Mouse (Mus musculus) kidney, adult 2 months (tissue): ENCODE measurements around the gene Apaf1. TPM values are rescaled to one million over a fixed set of nuclear protein-coding genes. Genes with fewer than 3 reads are reported as not detected.
A peak's percentile ranks its signal among the peaks of the same experiment; 100 is the strongest.

Experiments used
- DNase-seq: peaks from one replicate; pipeline ENCODE4 v3.0.0; 2021
- H3K27ac ChIP-seq: fragments of 200-500 bp; 2 replicates; pipeline ENCODE4 v1.5.1; 2012; ENCODE audit warnings: low read depth, low read length, control low read depth, inconsistent platforms; ENCODE audit not compliant: insufficient read depth
- H3K27me3 ChIP-seq: fragments of 200-500 bp; replicated peaks from 2 replicates; pipeline ENCODE4 v1.6.1; 2012; ENCODE audit warnings: mild to moderate bottlenecking, moderate library complexity, low read length, inconsistent platforms; ENCODE audit not compliant: control insufficient read depth, insufficient read depth
- H3K36me3 ChIP-seq: fragments of 200-500 bp; 2 replicates; pipeline ENCODE4 v1.6.1; 2012; ENCODE audit warnings: mild to moderate bottlenecking, moderate library complexity, low read length, inconsistent platforms; ENCODE audit not compliant: control insufficient read depth, insufficient read depth
- H3K4me1 ChIP-seq: fragments of 200-500 bp; 2 replicates; pipeline ENCODE4 v1.6.1; 2011; ENCODE audit warnings: low read length; ENCODE audit not compliant: control insufficient read depth, insufficient read depth
- H3K4me3 ChIP-seq: fragments of 200-500 bp; 2 replicates; pipeline ENCODE4 v1.5.1; 2011; ENCODE audit warnings: mild to moderate bottlenecking, low read depth, low read length, control low read depth; ENCODE audit not compliant: insufficient read depth
- CTCF ChIP-seq: fragments of 200-500 bp; conservative IDR thresholded peaks from 2 replicates; pipeline ENCODE4 v1.5.1; 2011; ENCODE audit warnings: low read depth, mild to moderate bottlenecking, control low read depth, low read length, moderate library complexity, mixed read lengths; ENCODE audit not compliant: insufficient read depth, insufficient read length
- POLR2A ChIP-seq: fragments of 200-500 bp; IDR thresholded peaks from one replicate; pipeline ENCODE4 v1.6.1; 2011; ENCODE audit warnings: low read depth, low read length, control low read depth
- WGBS: fragments of 180-500 bp; shearing (Covaris S2); methylation state at CpG from one replicate; pipeline ENCODE4 v1.1.7; 2018; 5-methylcytosine and 5-hydroxymethylcytosine counted together
- polyA plus RNA-seq: library from polyadenylated mRNA; depleted of rRNA; stranded (reverse); fragments of >200 nt; gene quantifications from 2 replicates; pipeline ENCODE4 v1.2.3, GENCODE M21; 2012

Apaf1 gene
- polyA plus RNA-seq, 1 experiment: 4.4 TPM

DNA sequence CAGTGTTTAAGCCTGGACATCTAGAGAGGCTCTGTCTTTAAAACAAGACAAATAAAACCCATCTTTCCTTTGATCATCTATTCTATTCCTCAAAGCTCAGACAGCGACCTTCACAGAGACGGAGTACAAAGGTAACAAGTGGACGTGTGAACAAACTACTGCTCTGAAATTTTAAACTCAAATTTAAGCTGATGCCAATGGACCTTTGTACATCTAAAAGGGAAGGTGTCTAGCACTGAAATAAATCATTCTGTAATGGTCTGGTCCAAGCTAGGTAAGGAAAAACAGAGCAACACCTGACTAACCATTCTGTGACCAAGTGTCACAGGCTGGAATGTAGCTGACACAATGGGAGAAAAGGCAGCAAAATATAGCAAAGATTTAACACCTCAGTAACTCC lies 31.4 kb downstream of the Apaf1 start:
- 67% methylated on average over 3 of the region's 3 CpGs for WGBS
- DNase-seq: peak; percentile 71
- no peak for TF ChIP-seq CTCF
- no peak for TF ChIP-seq POLR2A
- H3K4me1 ChIP-seq: peaks cover 6% of the 10 kb centered on the region; the same call in 1 of the 2 replicates
- H3K27me3 ChIP-seq: no peaks in the 10 kb centered on the region
- H3K27ac ChIP-seq: peak overlapping the region; percentile 62
- no peak overlapping the region for H3K4me3 ChIP-seq
- no peaks in the 10 kb centered on the region for H3K36me3 ChIP-seq

- TF ChIP-seq CTCF (no peak), POLR2A (no peak)
- DNase-seq: no peak
- no peaks in the 10 kb centered on the region for H3K27me3 ChIP-seq
- 69% methylated on average over 4 of the region's 4 CpGs for WGBS
- H3K27ac ChIP-seq: no peak overlapping the region
- no peaks in the 10 kb centered on the region for H3K36me3 ChIP-seq
- H3K4me1 ChIP-seq: peaks cover 6% of the 10 kb centered on the region; the same call in 1 of the 2 replicates
- no peak overlapping the region for H3K4me3 ChIP-seq
Observed at GRCm38 (mm10) chr10:91049696-91050095, 32.9 kb downstream of the Apaf1 start.

GRCm38 (mm10) chr10:91033942-91034341 lies 48.6 kb downstream of the Apaf1 start:
- peak; percentile 63 for DNase-seq
- no peak overlapping the region for H3K27ac ChIP-seq
- no peaks in the 10 kb centered on the region for H3K4me1 ChIP-seq
- H3K4me3 ChIP-seq: no peak overlapping the region
- WGBS: 31% methylated on average over 8 of the region's 8 CpGs
- TF ChIP-seq CTCF: peak; percentile 91
- TF ChIP-seq POLR2A: no peak
- H3K27me3 ChIP-seq: no peaks in the 10 kb centered on the region
- 0 out of 2 replicates have a peak, but pooled peaks cover 1% of the 10 kb centered on the region for H3K36me3 ChIP-seq

DNA sequence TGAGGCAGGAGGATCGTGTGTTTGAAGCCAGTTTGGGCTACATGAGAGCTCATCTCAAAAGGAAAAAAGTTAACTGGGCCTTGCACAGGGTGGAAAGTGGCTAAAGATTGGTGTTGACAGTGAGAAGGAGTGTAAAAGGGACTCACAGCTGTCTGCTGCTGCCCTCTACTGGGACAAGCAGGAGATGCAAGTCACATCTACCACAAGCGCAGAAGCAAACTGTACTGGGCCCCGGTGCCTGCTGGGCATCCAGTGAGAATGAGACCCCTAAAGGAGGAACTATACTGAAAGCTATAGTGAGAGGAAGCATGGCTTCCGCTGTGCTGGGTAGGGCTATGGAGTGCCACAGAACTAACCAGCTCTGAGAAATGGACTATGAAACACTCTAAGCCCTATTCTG lies 50.2 kb downstream of the Apaf1 start:
- Histone ChIP-seq H3K4me1 (no peaks in the 10 kb centered on the region), H3K36me3 (no peaks in the 10 kb centered on the region), H3K27me3 (no peaks in the 10 kb centered on the region), H3K4me3 (no peak overlapping the region), H3K27ac (no peak overlapping the region)
- TF ChIP-seq POLR2A: no peak
- peak; percentile 93 for TF ChIP-seq CTCF
- peak; percentile 80 for DNase-seq
- 20% methylated on average over 4 of the region's 4 CpGs for WGBS

GRCm38 (mm10) chr10:91031176-91031575 lies 51.4 kb downstream of the Apaf1 start:
- Histone ChIP-seq H3K27ac (no peak overlapping the region), H3K36me3 (no peaks in the 10 kb centered on the region), H3K27me3 (no peaks in the 10 kb centered on the region), H3K4me1 (no peaks in the 10 kb centered on the region), H3K4me3 (no peak overlapping the region)
- no peak for DNase-seq
- WGBS: 79% methylated on average over 9 of the region's 9 CpGs
- TF ChIP-seq POLR2A: no peak
- TF ChIP-seq CTCF: no peak

GRCm38 (mm10) chr10:91029002-91029539 lies 53.5 kb downstream of the Apaf1 start:
- Histone ChIP-seq H3K4me1 (no peaks in the 10 kb centered on the region), H3K36me3 (no peaks in the 10 kb centered on the region), H3K4me3 (no peak overlapping the region), H3K27ac (no peak overlapping the region), H3K27me3 (no peaks in the 10 kb centered on the region)
- no peak for DNase-seq
- no peak for TF ChIP-seq POLR2A
- TF ChIP-seq CTCF: no peak

DNA sequence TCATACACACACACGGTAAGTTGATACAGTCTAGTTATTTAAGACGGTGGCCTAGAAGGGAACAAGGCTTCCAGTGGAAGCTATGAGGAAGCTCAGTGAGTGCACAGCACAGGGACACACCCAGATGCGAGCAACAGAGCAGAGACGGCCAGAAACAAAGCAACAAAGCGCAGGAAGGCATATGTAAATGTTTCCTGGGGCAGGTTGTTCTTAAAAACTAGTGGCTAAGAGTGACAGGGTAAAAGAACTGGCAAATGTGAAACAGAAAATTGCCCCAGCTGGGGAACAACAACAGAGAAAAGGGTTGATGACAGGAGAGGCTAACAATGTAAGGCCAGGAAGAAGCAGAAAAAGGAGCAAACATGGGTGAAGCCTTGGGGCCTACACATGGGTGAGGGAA lies 54.6 kb downstream of the Apaf1 start:
- no peak for TF ChIP-seq POLR2A
- no peaks in the 10 kb centered on the region for H3K4me1 ChIP-seq
- 83% methylated on average over 5 of the region's 5 CpGs for WGBS
- no peak for DNase-seq
- no peaks in the 10 kb centered on the region for H3K36me3 ChIP-seq
- H3K27ac ChIP-seq: no peak overlapping the region
- no peak overlapping the region for H3K4me3 ChIP-seq
- no peaks in the 10 kb centered on the region for H3K27me3 ChIP-seq

GRCm38 (mm10) chr10:91027468-91027867 lies 55.1 kb downstream of the Apaf1 start:
- no peak overlapping the region for H3K4me3 ChIP-seq
- no peaks in the 10 kb centered on the region for H3K27me3 ChIP-seq

More at GRCm38 (mm10) chr10:91027468-91027867, 55.1 kb downstream of the Apaf1 start:
- H3K4me1 ChIP-seq: no peaks in the 10 kb centered on the region
- 92% methylated on average over 4 of the region's 4 CpGs for WGBS
- TF ChIP-seq POLR2A: no peak
- no peak for TF ChIP-seq CTCF
- no peak for DNase-seq
- no peaks in the 10 kb centered on the region for H3K36me3 ChIP-seq
- no peak overlapping the region for H3K27ac ChIP-seq
